Comparison of ENCODE assay signal across 8 mouse cellular contexts in genomic region chr7:44847772-44848171, GRCm38 (mm10). TPM values are rescaled to one million over a fixed set of nuclear protein-coding genes. Genes with fewer than 3 reads are reported as not detected.
DNase-seq lines count a peak whose midpoint lies in the region; ATAC-seq and TF ChIP-seq lines count a peak whose summit lies in the region.

No protein-coding gene starts in this region.

- WGBS in heart, embryonic 10.5 days, result 80% methylated on average over 5 of the region's 5 CpGs
- WGBS in forebrain, embryonic 13.5 days, result 80% methylated on average over 5 of the region's 5 CpGs
- 66% methylated on average over 5 of the region's 5 CpGs for whole genome bisulfite sequencing in liver, embryonic 14.5 days (ENCODE audit: insufficient replicate concordance)

- DNase-seq in heart, embryonic 10.5 days (ENCODE audit: low spot score), result no peak
- no peak for DNase-seq in heart, adult 9 months (ENCODE audit: low spot score in 2 of 2)
- DNase-seq in liver, embryonic 14.5 days (ENCODE audit: low read depth in 3 of 3, low spot score in 3 of 3), result no peak
- no peak for DNase-seq in retina, embryonic 14.5 days (ENCODE audit: low spot score)
- no peak for DNase-seq in lung, adult 18-20 months
- DNase-seq in embryo, embryonic 10.5 days (ENCODE audit: low spot score), result no peak

- H3K36me3 ChIP-seq in heart, embryonic 10.5 days, result peaks cover 52% of the 10 kb centered on the region
- peaks cover 72% of the 10 kb centered on the region for H3K36me3 ChIP-seq in E14TG2a.4 (ENCODE audit: insufficient read depth, low read length)
- peaks cover 49% of the 10 kb centered on the region for H3K36me3 ChIP-seq in forebrain, embryonic 13.5 days (ENCODE audit: poor library complexity, severe bottlenecking)
- H3K36me3 ChIP-seq in liver, embryonic 14.5 days (replicated peaks; ENCODE audit: control insufficient read depth, insufficient read depth, low read depth), result peaks cover 7% of the 10 kb centered on the region

- 0 out of 2 replicates have a peak overlapping the region, but pooled peaks have one; percentile 93 for H3K27ac ChIP-seq in heart, embryonic 10.5 days
- peak overlapping the region; percentile 98; the same call in 1 of the 2 replicates for H3K27ac ChIP-seq in forebrain, embryonic 13.5 days
- peak overlapping the region; percentile 24 for H3K27ac ChIP-seq in liver, embryonic 14.5 days

- H3K4me1 ChIP-seq in heart, embryonic 10.5 days, result peaks cover 36% of the 10 kb centered on the region
- H3K4me1 ChIP-seq in E14TG2a.4 (replicated peaks; ENCODE audit: low read depth, low read length), result peaks cover 66% of the 10 kb centered on the region
- peaks cover 31% of the 10 kb centered on the region for H3K4me1 ChIP-seq in forebrain, embryonic 13.5 days
- peaks cover 15 to 22% of the 10 kb centered on the region in 2 experiments for H3K4me1 ChIP-seq in liver, embryonic 14.5 days (replicated peaks; ENCODE audit: control insufficient read depth in 2 of 2, insufficient read depth in 2 of 2, low read length in 1 of 2)

- peak overlapping the region; percentile 69 for H3K4me3 ChIP-seq in heart, embryonic 10.5 days
- H3K4me3 ChIP-seq in E14TG2a.4 (replicated peaks; ENCODE audit: low read length), result peak overlapping the region; percentile 94
- peak overlapping the region; percentile 81 for H3K4me3 ChIP-seq in forebrain, embryonic 13.5 days
- peak overlapping the region; percentile 80 to 90 for H3K4me3 ChIP-seq in liver, embryonic 14.5 days (ENCODE audit: insufficient read depth in 1 of 2, low read depth in 2 of 2, low read length in 2 of 2)

- H3K9ac ChIP-seq in forebrain, embryonic 13.5 days, result peak overlapping the region; percentile 65
- peak overlapping the region; percentile 54 for H3K9ac ChIP-seq in liver, embryonic 14.5 days (replicated peaks)

- no peaks in the 10 kb centered on the region for H3K9me3 ChIP-seq in heart, embryonic 10.5 days
- H3K9me3 ChIP-seq in E14TG2a.4 (ENCODE audit: low read length), result no peaks in the 10 kb centered on the region
- no peaks in the 10 kb centered on the region for H3K9me3 ChIP-seq in forebrain, embryonic 13.5 days (replicated peaks)
- no peaks in the 10 kb centered on the region for H3K9me3 ChIP-seq in liver, embryonic 14.5 days (ENCODE audit: control insufficient read depth, low read length)

- TF ChIP-seq CTCF in E14TG2a.4 (conservative IDR thresholded peaks at IDR 0.05; ENCODE audit: low read length), result no peak
- no peak for TF ChIP-seq CTCF in liver, embryonic 14.5 days (IDR thresholded peaks at IDR 0.05; ENCODE audit: low read depth)

- no peak for TF ChIP-seq EP300 in liver, embryonic 14.5 days (IDR thresholded peaks at IDR 0.05; ENCODE audit: low read depth)

- ATAC-seq in forebrain, embryonic 13.5 days, result no peak
- no peak for ATAC-seq in liver, embryonic 14.5 days (ENCODE audit: insufficient read depth)

- H3K4me2 ChIP-seq in forebrain, embryonic 13.5 days, result peak overlapping the region; percentile 78
- H3K4me2 ChIP-seq in liver, embryonic 14.5 days (ENCODE audit: low read depth), result peak overlapping the region; percentile 97

- 0 out of 2 replicates have a peak, but pooled peaks cover under 1% of the 10 kb centered on the region for H3K27me3 ChIP-seq in heart, embryonic 10.5 days (ENCODE audit: insufficient read depth, poor library complexity, severe bottlenecking)
- H3K27me3 ChIP-seq in E14TG2a.4 (ENCODE audit: insufficient read depth, low read length), result no peaks in the 10 kb centered on the region
- H3K27me3 ChIP-seq in forebrain, embryonic 13.5 days, result no peaks in the 10 kb centered on the region
- H3K27me3 ChIP-seq in liver, embryonic 14.5 days (ENCODE audit: control insufficient read depth, insufficient read depth, low read length), result no peaks in the 10 kb centered on the region

RNA-seq across cellular contexts. Expression of gene Akt1s1, which starts 1.0 kb away (rescaled TPM):
- polyA plus RNA-seq in heart, embryonic 10.5 days (2016; fragmentation: Nextera tagmentation; extraction: Ambion mirVana), result 102 and 103 TPM in 2 replicates
- polyA plus RNA-seq in forebrain, embryonic 13.5 days (2015; fragmentation: Nextera tagmentation; extraction: Ambion mirVana), result 93.1 and 95.4 TPM in 2 replicates
- 25.8 and 36.4 TPM in 2 replicates for polyA plus RNA-seq in liver, embryonic 14.5 days (2012; rRNA removed)
- 10.0 and 10.6 TPM in 2 replicates for polyA plus RNA-seq in liver, embryonic 14.5 days (2014; fragmentation: Nextera tagmentation; extraction: Ambion mirVana)

RNA-seq across cellular contexts. Expression of gene Tbc1d17, which starts 1.1 kb away (rescaled TPM):
- polyA plus RNA-seq in heart, embryonic 10.5 days (2016; fragmentation: Nextera tagmentation; extraction: Ambion mirVana), result 56.9 and 67.3 TPM in 2 replicates
- polyA plus RNA-seq in forebrain, embryonic 13.5 days (2015; fragmentation: Nextera tagmentation; extraction: Ambion mirVana), result 81.5 and 95.5 TPM in 2 replicates
- polyA plus RNA-seq in liver, embryonic 14.5 days (2012; rRNA removed), result 12.9 and 16.2 TPM in 2 replicates
- 18.3 and 20.2 TPM in 2 replicates for polyA plus RNA-seq in liver, embryonic 14.5 days (2014; fragmentation: Nextera tagmentation; extraction: Ambion mirVana)

RNA-seq across cellular contexts. Expression of gene Pnkp, which starts 9.2 kb away (rescaled TPM):
- polyA plus RNA-seq in heart, embryonic 10.5 days (2016; fragmentation: Nextera tagmentation; extraction: Ambion mirVana), result 28.5 and 29.7 TPM in 2 replicates
- polyA plus RNA-seq in forebrain, embryonic 13.5 days (2015; fragmentation: Nextera tagmentation; extraction: Ambion mirVana), result 34.9 and 38.1 TPM in 2 replicates
- 12.7 and 14.3 TPM in 2 replicates for polyA plus RNA-seq in liver, embryonic 14.5 days (2012; rRNA removed)
- 15.6 and 17.0 TPM in 2 replicates for polyA plus RNA-seq in liver, embryonic 14.5 days (2014; fragmentation: Nextera tagmentation; extraction: Ambion mirVana)

RNA-seq across cellular contexts. Expression of gene Ptov1, which starts 21.8 kb away (rescaled TPM):
- polyA plus RNA-seq in heart, embryonic 10.5 days (2016; fragmentation: Nextera tagmentation; extraction: Ambion mirVana), result 258 and 316 TPM in 2 replicates
- 558 and 574 TPM in 2 replicates for polyA plus RNA-seq in forebrain, embryonic 13.5 days (2015; fragmentation: Nextera tagmentation; extraction: Ambion mirVana)
- polyA plus RNA-seq in liver, embryonic 14.5 days (2012; rRNA removed), result 47.3 and 54.1 TPM in 2 replicates
- polyA plus RNA-seq in liver, embryonic 14.5 days (2014; fragmentation: Nextera tagmentation; extraction: Ambion mirVana), result 35.0 and 42.1 TPM in 2 replicates

RNA-seq across cellular contexts. Expression of gene Atf5, which starts 31.3 kb away (rescaled TPM):
- 1.7 and 3.3 TPM in 2 replicates for polyA plus RNA-seq in heart, embryonic 10.5 days (2016; fragmentation: Nextera tagmentation; extraction: Ambion mirVana)
- polyA plus RNA-seq in forebrain, embryonic 13.5 days (2015; fragmentation: Nextera tagmentation; extraction: Ambion mirVana), result 5.4 and 5.7 TPM in 2 replicates
- 33.8 and 36.4 TPM in 2 replicates for polyA plus RNA-seq in liver, embryonic 14.5 days (2012; rRNA removed)
- polyA plus RNA-seq in liver, embryonic 14.5 days (2014; fragmentation: Nextera tagmentation; extraction: Ambion mirVana), result 2.5 TPM in 2 replicates

Comparison
In these comparisons a context has a peak if more than half of its experiments do, and no peak if none do; other contexts are left out.
1. H3K27ac ChIP-seq: peak in every context shown above with its lines; median percentile 98 in forebrain, embryonic 13.5 days; 93 in heart, embryonic 10.5 days; 24 in liver, embryonic 14.5 days.